Mouse (Mus musculus) urinary bladder, postnatal 14 days (tissue): ENCODE measurements around the gene Pla2g4e.
"Not testable (repeated sequence)": the region's sequence is repeated elsewhere in the genome, so short reads cannot be mapped to it uniquely, and the experiment has no call there.

Experiments
- DNase-seq: peaks from one replicate; pipeline ENCODE4 v3.0.0; 2021; ENCODE audit warnings: low spot score

The Pla2g4e gene

DNA sequence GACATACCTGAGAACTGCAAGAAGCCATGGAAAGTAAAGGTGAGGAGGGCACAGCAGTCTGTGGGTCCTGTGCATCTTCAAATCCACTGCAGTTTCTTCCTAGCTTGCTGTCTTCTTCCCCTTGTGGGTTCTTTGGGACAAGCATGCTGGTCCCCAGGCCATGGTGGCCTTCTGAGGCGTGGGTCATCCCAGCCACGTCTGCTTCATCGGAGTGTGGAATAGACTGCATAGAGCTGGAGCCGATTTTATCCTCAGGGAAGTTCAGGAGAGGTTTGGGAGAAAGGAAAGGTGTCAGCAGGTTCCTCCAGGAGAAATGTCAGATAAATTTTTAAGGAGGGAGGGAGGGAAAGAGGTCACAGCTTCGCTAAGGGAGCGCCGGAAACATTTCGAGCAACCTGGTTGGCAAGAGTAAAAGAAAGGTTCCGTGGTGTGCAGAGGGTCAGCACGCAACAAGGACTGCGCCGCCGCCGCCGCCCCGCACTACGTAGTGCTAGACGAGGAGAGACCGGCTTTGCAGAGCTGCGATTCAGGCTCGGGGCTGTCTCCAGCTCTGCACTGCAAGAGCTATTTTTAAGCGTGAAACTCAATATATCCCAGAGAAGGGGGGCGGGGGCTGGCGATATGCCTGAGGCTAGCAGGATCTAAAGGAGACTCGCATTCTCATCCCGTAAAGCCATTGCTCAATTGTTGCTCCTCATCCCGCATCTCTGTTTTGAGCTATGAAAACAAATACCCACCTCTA, at the start of gene Pla2g4e:
Gene Pla2g4e (minus strand): TSS at position 657 of the 742 bp plus-strand sequence.
- peak; percentile 8 for DNase-seq

GRCm38 (mm10) chr2:120291471-120292078, 46.4 kb upstream of the Pla2g4e start:
- no peak for DNase-seq

DNA sequence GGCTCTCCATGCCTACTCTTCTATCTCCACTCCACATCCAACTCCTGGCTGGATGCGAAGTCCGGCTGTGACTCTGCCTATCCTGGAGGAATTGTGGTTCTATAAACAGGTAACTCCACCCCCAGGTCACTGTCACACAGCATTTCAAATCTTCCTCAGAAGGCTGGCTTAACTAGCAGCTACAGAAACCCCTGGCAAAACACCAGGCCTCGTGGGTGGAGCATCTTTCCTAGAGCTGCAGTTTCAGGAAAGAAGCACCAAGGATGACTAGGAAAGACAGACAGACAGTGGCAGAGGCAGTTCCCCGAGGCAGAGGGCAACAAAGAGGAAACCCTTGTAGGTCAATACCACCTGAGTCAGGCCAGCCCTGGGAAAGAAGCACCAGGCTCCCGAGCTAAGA, 43.9 kb upstream of the Pla2g4e start, which contains the start of gene Pla2g4d:
Gene Pla2g4d (minus strand): TSS at position 203 of the 400 bp plus-strand sequence.
- DNase-seq, result no peak

GRCm38 (mm10) chr2:120288401-120288800, 43.3 kb upstream of the Pla2g4e start:
- no peak for DNase-seq

GRCm38 (mm10) chr2:120285639-120286038, 40.5 kb upstream of the Pla2g4e start:
- DNase-seq, result no peak

DNA sequence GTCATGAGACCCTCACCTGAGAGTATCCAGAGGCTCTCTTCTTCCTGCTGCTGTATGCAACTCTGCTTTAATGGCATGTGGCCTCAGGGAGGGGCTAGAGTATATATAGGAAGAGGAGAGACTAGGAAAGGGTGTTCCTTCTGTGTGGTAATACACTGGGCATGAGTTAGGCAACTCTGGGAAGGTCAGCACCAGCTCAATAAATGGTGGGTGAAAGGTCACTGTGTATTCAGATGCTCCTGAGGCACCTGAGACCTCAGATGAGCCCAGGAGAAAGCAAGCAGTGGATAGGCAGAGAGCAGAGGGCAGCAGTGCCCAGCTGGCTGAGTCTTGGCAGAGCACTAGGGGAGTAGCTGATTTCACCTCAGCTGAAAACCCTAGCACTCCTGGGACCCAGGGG, 39.6 kb upstream of the Pla2g4e start:
- no peak for DNase-seq

DNA sequence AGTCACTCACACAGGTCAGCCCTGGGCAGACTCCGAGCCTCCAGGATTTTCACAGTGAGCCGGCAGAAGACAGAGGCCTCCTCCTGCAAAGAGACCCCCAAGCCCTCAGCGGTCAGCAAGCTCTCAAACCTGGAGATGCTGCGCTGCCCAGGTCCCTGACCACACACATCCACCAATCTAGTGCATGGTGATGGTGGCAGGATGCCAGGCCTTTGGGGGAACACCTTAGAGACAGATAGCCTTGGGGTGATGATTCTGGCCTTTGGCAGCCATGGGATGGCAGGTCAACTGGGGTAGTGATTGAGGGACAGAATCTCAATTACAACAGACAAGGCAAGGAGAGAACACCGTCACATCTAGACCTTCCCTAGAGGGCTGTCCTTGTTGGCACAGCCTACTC, 39.0 kb upstream of the Pla2g4e start:
- DNase-seq, result no peak

GRCm38 (mm10) chr2:120283550-120283949, 38.4 kb upstream of the Pla2g4e start:
- DNase-seq, result no peak

- no peak for DNase-seq
Observed at GRCm38 (mm10) chr2:120281221-120281620, 36.1 kb upstream of the Pla2g4e start.

- peak; percentile 52 for DNase-seq
Observed at GRCm38 (mm10) chr2:120279961-120280360, 34.8 kb upstream of the Pla2g4e start.

DNA sequence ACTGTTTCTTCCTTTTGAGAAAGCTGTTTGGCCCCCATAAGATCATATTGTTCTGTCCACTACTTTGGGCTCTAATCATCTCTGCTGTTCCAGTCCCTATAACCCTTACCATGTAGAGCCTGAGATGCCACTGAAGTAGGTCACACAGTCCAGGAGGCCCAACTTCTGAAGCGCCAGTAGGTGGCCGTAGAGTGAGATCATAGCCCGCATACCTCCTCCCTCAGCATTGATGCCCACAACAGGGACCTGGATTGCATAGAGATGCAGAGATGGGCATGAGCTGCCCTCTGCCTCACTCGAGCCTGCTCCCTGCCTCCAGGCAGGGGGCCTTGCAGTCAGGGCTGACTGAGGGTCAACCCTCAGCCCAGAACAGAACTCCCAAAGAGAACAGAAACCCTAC, 31.8 kb upstream of the Pla2g4e start:
- no peak for DNase-seq

- DNase-seq, result no peak
Observed at GRCm38 (mm10) chr2:120268635-120269034, 23.5 kb upstream of the Pla2g4e start.

DNA sequence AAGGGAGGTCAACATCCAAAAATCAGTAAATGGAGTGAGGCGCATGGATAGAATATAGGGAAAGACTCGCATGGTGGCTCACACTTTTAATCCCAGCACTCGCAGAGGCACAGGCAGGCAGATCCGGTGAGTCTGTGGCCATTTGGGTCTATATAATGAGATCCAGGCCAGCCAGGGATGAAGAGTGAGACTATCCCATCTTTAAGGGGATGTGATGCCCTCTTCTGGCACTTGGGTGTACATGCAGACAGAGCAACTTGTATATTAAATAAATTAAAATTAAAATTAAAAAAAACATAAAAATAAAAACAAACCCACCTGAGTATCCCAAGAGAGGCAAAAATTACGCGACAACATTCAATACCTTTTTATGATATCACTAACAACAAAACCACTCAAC, 20.4 kb upstream of the Pla2g4e start:
- no peak for DNase-seq

GRCm38 (mm10) chr2:120264858-120265257, 19.7 kb upstream of the Pla2g4e start:
- DNase-seq, result no peak

- no peak for DNase-seq
Observed at GRCm38 (mm10) chr2:120262876-120263275, 17.7 kb upstream of the Pla2g4e start.

DNA sequence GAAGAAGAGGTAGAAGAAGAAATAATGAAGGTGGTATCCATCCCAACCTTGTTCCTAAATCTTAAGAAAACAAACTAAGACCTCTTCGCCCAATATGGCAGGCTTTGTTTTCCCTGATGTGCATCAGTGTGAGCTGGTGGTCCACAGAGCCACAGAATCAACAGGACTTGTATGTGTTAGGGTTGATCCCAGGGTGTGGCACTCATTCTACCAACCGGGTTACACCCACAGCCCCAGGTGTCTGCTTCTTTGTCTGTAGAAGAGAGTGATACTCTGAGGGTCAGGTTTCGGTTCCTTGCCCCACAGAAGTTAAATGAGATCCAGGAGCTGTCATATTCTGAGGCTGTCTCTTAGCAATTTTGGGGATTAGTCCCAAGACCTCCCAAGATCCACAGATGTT, 16.2 kb upstream of the Pla2g4e start:
- DNase-seq, result no peak

GRCm38 (mm10) chr2:120256259-120256658, 11.1 kb upstream of the Pla2g4e start:
- no peak for DNase-seq

DNA sequence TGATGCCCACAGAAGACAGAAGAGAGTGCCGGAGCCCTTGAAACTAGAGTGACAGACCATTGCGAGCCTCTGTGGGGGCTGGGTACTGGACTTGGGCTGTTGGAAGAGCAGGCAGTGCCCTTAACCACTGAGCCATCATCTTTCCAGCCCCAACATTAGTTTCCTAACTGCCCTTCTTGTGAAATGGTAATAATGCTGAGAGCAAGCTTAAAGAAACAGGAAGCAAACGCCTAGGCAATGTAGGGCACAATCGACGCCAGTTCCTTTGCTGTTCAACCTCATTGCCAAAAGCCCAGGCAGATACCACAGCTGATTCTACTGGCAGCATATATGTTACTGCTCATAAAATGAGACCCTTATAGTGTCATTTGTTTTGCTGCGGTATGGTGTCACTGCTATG, 7.5 kb upstream of the Pla2g4e start:
- DNase-seq, result no peak

DNA sequence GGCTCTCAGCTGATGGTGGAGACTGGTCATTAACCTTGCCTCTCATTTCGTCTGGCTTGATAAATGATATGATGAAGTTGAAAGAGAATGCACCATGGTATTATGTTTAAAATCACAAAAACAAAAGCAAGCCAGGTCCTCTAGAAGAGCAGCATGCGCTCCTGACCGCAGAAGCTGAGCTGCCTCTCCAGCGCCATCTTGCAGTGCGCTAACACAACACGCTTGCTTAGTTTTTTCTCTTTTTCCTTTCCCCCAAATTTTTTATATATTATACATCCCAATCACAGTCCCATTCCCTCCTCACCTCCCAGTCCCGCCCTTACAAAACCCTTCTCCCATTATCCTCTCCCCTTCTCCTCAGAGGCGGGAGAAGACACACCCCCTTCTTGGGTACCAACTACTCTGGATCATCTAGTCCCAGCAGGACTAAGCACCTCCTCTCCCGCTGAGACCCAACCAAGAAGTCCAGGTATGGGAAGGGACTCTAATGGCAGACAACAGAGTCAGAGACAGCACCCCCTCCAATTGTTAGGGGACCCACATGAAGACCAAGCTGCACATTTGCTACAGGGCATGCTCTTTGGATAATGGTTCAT, 384 bp upstream of the Pla2g4e start:
- no peak for DNase-seq

- DNase-seq, result no peak
Observed at GRCm38 (mm10) chr2:120243995-120244394, 1.1 kb downstream of the Pla2g4e start.

- no peak for DNase-seq
Observed at GRCm38 (mm10) chr2:120242791-120243467, 2.2 kb downstream of the Pla2g4e start.

DNA sequence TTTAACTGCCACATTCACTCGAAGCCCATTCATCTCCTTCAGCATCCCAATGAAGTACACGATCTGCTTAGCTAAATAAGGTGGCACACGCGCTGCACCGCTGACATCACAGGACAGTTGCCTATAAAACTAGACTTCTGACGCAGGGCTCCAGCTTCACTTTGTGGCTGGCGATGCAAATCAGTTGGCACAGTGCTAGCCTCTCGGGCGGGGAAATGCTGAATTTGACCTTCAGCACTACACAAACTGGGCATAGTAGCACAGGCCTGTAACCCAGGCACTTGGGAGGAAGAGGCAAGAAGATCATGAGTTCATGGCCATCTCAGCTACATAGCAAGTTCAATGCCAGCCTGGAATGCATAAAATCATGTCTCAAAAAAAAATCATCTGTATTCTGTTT, 6.4 kb downstream of the Pla2g4e start:
- not testable (repeated sequence) for DNase-seq

- DNase-seq, result no peak
Observed at GRCm38 (mm10) chr2:120237784-120238183, 7.4 kb downstream of the Pla2g4e start.
